Mouse (Mus musculus) right cerebral cortex, postnatal 14 days (tissue): ENCODE data around the gene Tha1.
"Not testable (repeated sequence)": the region's sequence is repeated elsewhere in the genome, so short reads cannot be mapped to it uniquely, and the experiment has no call there.

Source experiments
- DNase-seq: peaks from one replicate; pipeline ENCODE4 v3.0.0; 2022

Gene Tha1

GRCm38 (mm10) chr11:117847593-117848215, 25.6 kb downstream of the Tha1 start:
- DNase-seq: no peak

- DNase-seq: no peak
Observed at GRCm38 (mm10) chr11:117846640-117847039, 26.6 kb downstream of the Tha1 start.

GRCm38 (mm10) chr11:117845651-117846050, 27.6 kb downstream of the Tha1 start:
- DNase-seq: no peak

- no peak for DNase-seq
Observed at GRCm38 (mm10) chr11:117844997-117845396, 28.3 kb downstream of the Tha1 start.

GRCm38 (mm10) chr11:117843434-117843833, 29.8 kb downstream of the Tha1 start:
- DNase-seq: no peak

GRCm38 (mm10) chr11:117840910-117841309, 32.4 kb downstream of the Tha1 start:
- no peak for DNase-seq

GRCm38 (mm10) chr11:117839021-117839420, 34.3 kb downstream of the Tha1 start:
- DNase-seq: no peak

GRCm38 (mm10) chr11:117838572-117838971, 34.7 kb downstream of the Tha1 start:
- DNase-seq: no peak

- peak; percentile 36 for DNase-seq
Observed at GRCm38 (mm10) chr11:117836306-117836705, 37.0 kb downstream of the Tha1 start.

GRCm38 (mm10) chr11:117834086-117834485, 39.2 kb downstream of the Tha1 start:
- DNase-seq: no peak

- DNase-seq: not testable (repeated sequence)
Observed at GRCm38 (mm10) chr11:117833509-117833908, 39.8 kb downstream of the Tha1 start.

- DNase-seq: peak; percentile 82
Observed at GRCm38 (mm10) chr11:117832086-117832969, 41.0 kb downstream of the Tha1 start.

GRCm38 (mm10) chr11:117830401-117830800, 42.9 kb downstream of the Tha1 start:
- DNase-seq: no peak

GRCm38 (mm10) chr11:117829671-117830215, 43.5 kb downstream of the Tha1 start:
- DNase-seq: no peak

GRCm38 (mm10) chr11:117828888-117829604, 44.2 kb downstream of the Tha1 start:
- DNase-seq: no peak

- no peak for DNase-seq
Observed at GRCm38 (mm10) chr11:117828149-117828887, 45.0 kb downstream of the Tha1 start.

- DNase-seq: no peak
Observed at GRCm38 (mm10) chr11:117827386-117827785, 45.9 kb downstream of the Tha1 start.

GRCm38 (mm10) chr11:117826916-117827315, 46.4 kb downstream of the Tha1 start:
- no peak for DNase-seq

GRCm38 (mm10) chr11:117826164-117826563, 47.1 kb downstream of the Tha1 start:
- no peak for DNase-seq

- peak; percentile 61 for DNase-seq
Observed at GRCm38 (mm10) chr11:117825333-117826101, 47.8 kb downstream of the Tha1 start, which contains the start of the genes Afmid and Tk1. Gene Afmid (plus strand): TSS chr11:117825924. Gene Tk1 (minus strand): TSS chr11:117826092.
